Mouse (Mus musculus): ENCODE data around the gene Fam160b1. TPM values are rescaled to one million over a fixed set of nuclear protein-coding genes. Genes with fewer than 3 reads are reported as not detected.

Fam160b1 gene
- polyA plus RNA-seq, 1 experiment from 2014 or later: 14.9 TPM

DNA sequence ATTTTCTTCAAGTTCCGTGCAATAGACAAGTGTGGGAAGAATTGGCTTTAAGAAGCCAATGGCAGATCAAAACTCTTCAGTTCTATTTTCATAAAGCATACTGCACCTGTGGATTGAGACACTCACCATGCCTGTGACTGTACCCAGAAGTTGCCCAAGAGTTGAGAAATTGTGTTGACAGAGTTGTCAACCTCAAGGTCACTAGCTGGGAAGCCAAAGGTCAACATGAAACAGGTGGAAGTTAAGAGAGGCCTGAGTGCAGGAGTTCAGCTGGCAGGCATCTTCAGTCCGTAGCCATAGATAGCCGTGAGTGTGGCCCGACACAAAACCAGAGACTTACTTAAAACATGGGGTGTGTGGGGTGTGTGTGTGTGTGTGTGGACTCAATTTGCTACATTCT lies 6.7 kb downstream of the Fam160b1 start:
- Histone ChIP-seq H3K9me3 (ENCODE audit: low read length) (no peaks in the 10 kb centered on the region), H3K4me3 (ENCODE audit: low read depth, low read length) (no peak overlapping the region), H3K9ac (replicated peaks; ENCODE audit: low read depth) (no peak overlapping the region), H3K4me2 (replicated peaks; ENCODE audit: low read depth, low read length) (no peak overlapping the region), H3K27ac (ENCODE audit: low read length) (peak overlapping the region; percentile 39; the same call in 1 of the 2 replicates), H3K27me3 (replicated peaks; ENCODE audit: insufficient read depth, low read length) (no peaks in the 10 kb centered on the region), H3K4me1 (ENCODE audit: insufficient read depth, low read depth, low read length) (peaks cover 33% of the 10 kb centered on the region; the same call in 1 of the 2 replicates), H3K36me3 (ENCODE audit: insufficient read depth, low read length) (peaks cover 18% of the 10 kb centered on the region)
- TF ChIP-seq EP300 (IDR thresholded peaks at IDR 0.05): peak; percentile 63; the same call in 1 of the 2 replicates
- TF ChIP-seq CTCF (IDR thresholded peaks at IDR 0.05): no peak
- 49% methylated on average over 4 of the region's 4 CpGs for WGBS
- ATAC-seq (peak; percentile 67), DNase-seq (ENCODE audit: low spot score) (peak; percentile 66)

DNA sequence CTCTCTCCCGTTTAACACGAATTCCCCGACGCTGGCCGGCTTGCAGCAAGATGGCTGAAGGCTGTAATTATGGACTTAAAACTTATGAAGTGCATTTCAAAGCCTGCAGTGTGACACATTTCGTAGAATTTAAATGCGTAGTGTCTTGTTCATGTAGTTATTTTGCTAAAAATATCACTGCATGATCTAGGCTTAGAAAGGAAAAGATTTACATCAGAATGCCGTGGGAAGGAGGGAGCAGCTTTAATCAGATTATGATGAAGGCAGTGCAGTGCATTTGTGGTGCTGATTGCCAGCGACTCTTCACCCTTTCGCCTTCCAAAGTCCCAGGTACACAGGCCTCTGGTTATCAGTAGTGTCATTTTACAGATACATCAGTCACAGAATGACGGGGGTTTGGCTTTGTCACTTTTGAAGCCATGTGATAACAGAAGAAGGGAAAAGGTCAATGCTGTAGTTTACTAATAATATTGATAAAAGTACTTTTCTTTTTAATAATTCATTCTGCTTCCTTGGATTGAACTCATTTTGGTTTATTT lies 7.4 kb downstream of the Fam160b1 start:
- TF ChIP-seq EP300 (IDR thresholded peaks at IDR 0.05): no peak
- no peak for TF ChIP-seq CTCF (IDR thresholded peaks at IDR 0.05)
- H3K4me2 ChIP-seq (replicated peaks; ENCODE audit: low read depth, low read length): no peak overlapping the region
- H3K9ac ChIP-seq (replicated peaks; ENCODE audit: low read depth): no peak overlapping the region
- H3K4me1 ChIP-seq (ENCODE audit: insufficient read depth, low read depth, low read length): peaks cover 28% of the 10 kb centered on the region; the same call in 1 of the 2 replicates
- H3K9me3 ChIP-seq (ENCODE audit: low read length): no peaks in the 10 kb centered on the region
- H3K4me3 ChIP-seq (ENCODE audit: low read depth, low read length): no peak overlapping the region
- H3K27me3 ChIP-seq (replicated peaks; ENCODE audit: insufficient read depth, low read length): no peaks in the 10 kb centered on the region
- H3K27ac ChIP-seq (ENCODE audit: low read length): peak overlapping the region; percentile 39; the same call in 1 of the 2 replicates
- peaks cover 19% of the 10 kb centered on the region for H3K36me3 ChIP-seq (ENCODE audit: insufficient read depth, low read length)
- WGBS: 76% methylated on average over 11 of the region's 11 CpGs
- ATAC-seq: no peak
- no peak for DNase-seq (ENCODE audit: low spot score)

DNA sequence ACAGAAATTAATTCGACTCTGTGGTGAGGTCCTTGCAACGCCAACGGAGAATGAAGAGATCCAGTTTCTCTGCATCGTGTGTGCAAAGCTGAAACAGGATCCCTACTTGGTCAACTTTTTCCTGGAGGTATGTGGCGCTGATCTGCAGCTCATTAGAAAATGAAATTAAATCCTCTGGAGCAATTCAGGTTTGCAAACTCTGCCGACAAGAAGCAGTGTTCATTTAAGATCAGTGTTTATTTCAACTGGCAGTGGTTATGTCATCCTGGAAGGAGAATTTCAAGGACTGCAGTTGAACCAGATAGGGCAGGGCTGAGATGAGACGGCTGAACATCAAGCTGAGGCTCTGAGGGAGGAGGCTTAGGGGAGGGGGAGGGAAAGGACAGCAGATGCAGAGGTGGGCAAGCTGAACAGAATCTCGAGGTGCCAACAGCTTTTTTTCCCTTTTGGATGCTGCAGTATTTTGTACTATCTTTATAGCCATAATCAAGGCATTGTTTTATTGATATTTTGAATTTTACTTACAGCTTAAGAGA lies 12.9 kb downstream of the Fam160b1 start:
- Histone ChIP-seq H3K27ac (ENCODE audit: low read length) (no peak overlapping the region), H3K4me2 (replicated peaks; ENCODE audit: low read depth, low read length) (no peak overlapping the region), H3K4me1 (ENCODE audit: insufficient read depth, low read depth, low read length) (no peaks in the 10 kb centered on the region), H3K36me3 (ENCODE audit: insufficient read depth, low read length) (peaks cover 64% of the 10 kb centered on the region), H3K27me3 (replicated peaks; ENCODE audit: insufficient read depth, low read length) (no peaks in the 10 kb centered on the region), H3K9me3 (ENCODE audit: low read length) (no peaks in the 10 kb centered on the region), H3K4me3 (ENCODE audit: low read depth, low read length) (no peak overlapping the region), H3K9ac (replicated peaks; ENCODE audit: low read depth) (no peak overlapping the region)
- no peak for TF ChIP-seq CTCF (IDR thresholded peaks at IDR 0.05)
- 74% methylated on average over 8 of the region's 8 CpGs for WGBS
- ATAC-seq: no peak
- no peak for DNase-seq (ENCODE audit: low spot score)

DNA sequence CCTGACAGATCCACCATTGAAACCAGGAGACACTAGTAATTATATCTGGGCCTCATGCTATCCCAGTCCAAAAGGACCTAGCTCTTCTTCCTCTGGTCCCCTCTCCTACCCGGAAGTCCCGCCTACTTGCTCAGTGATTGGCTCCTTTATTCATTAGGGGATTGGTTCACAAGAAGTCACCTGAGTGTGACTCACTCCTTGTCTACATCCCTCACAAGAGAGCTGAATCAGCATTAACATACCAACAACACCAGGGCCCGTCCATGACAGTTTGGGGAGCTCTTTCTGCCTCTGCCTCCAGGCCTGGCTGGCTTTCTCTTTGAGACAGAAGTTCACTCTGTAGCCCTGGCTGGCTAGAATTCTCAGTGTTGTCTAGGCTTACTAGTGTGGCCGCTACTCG lies 14.7 kb downstream of the Fam160b1 start:
- H3K9me3 ChIP-seq (ENCODE audit: low read length): no peaks in the 10 kb centered on the region
- no peak overlapping the region for H3K27ac ChIP-seq (ENCODE audit: low read length)
- 78% methylated on average over 5 of the region's 5 CpGs for WGBS
- peaks cover 72% of the 10 kb centered on the region for H3K36me3 ChIP-seq (ENCODE audit: insufficient read depth, low read length)
- H3K4me1 ChIP-seq (ENCODE audit: insufficient read depth, low read depth, low read length): no peaks in the 10 kb centered on the region
- no peak overlapping the region for H3K4me3 ChIP-seq (ENCODE audit: low read depth, low read length)
- H3K9ac ChIP-seq (replicated peaks; ENCODE audit: low read depth): no peak overlapping the region
- TF ChIP-seq EP300 (IDR thresholded peaks at IDR 0.05) (no peak), CTCF (IDR thresholded peaks at IDR 0.05) (no peak)
- DNase-seq (ENCODE audit: low spot score): no peak
- no peaks in the 10 kb centered on the region for H3K27me3 ChIP-seq (replicated peaks; ENCODE audit: insufficient read depth, low read length)
- ATAC-seq: no peak
- no peak overlapping the region for H3K4me2 ChIP-seq (replicated peaks; ENCODE audit: low read depth, low read length)

DNA sequence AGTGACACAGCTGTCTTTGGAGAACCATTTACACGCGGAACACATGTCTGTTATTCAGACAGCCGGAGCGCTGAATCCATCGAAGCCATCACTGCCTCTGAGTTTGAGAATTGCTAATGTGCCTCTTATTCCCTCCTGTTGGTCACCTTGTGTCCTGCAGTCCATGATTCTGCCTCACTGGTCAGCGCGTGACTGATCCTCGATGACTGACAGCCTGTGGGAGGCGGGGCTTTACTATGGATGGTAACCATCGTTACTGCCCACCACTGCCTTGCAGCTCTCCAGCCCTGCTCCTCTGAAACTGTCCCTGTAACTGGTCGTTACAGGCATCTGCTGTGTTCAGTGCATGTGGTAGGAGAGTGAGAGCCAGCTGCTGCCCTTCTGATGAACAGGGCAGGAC lies 15.3 kb downstream of the Fam160b1 start:
- WGBS: 87% methylated on average over 11 of the region's 11 CpGs
- Histone ChIP-seq H3K27me3 (replicated peaks; ENCODE audit: insufficient read depth, low read length) (no peaks in the 10 kb centered on the region), H3K4me2 (replicated peaks; ENCODE audit: low read depth, low read length) (no peak overlapping the region), H3K9ac (replicated peaks; ENCODE audit: low read depth) (no peak overlapping the region), H3K4me3 (ENCODE audit: low read depth, low read length) (no peak overlapping the region), H3K9me3 (ENCODE audit: low read length) (no peaks in the 10 kb centered on the region), H3K4me1 (ENCODE audit: insufficient read depth, low read depth, low read length) (no peaks in the 10 kb centered on the region), H3K36me3 (ENCODE audit: insufficient read depth, low read length) (peaks cover 72% of the 10 kb centered on the region), H3K27ac (ENCODE audit: low read length) (no peak overlapping the region)
- no peak for ATAC-seq
- TF ChIP-seq EP300 (IDR thresholded peaks at IDR 0.05) (no peak), CTCF (IDR thresholded peaks at IDR 0.05) (no peak)
- no peak for DNase-seq (ENCODE audit: low spot score)

DNA sequence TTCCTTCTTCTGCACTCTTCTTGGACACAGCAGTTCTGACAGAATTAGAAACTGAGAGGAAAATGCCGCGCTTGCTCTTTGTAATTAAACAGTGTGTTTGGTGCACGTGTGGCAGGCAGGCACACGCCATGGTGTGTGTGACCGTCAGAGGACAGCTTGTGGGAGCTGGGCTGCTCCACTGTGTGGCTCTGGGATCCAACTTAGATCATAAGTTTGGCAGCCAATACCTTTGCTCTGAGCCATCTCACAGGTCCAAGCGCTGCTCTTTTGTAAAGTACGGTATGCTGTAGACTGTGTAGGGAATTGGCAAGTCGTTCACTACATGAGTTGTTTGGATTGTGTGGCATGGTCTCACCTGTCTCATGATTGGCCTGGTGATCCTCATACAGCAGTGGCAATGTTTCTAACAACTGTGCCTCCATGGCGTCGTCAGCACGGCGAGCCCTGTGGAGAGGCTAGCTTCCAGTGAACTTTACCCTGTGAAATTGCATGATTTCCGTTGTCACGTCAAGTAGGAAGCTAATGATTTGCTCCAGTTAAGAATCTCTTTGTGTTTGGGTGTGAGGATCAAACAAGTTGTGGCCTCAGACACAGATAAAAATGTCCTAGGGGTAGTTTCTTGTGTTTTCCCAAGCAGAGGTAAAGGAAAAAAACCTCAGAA lies 16.7 kb downstream of the Fam160b1 start:
- no peak overlapping the region for H3K27ac ChIP-seq (ENCODE audit: low read length)
- H3K27me3 ChIP-seq (replicated peaks; ENCODE audit: insufficient read depth, low read length): no peaks in the 10 kb centered on the region
- no peaks in the 10 kb centered on the region for H3K9me3 ChIP-seq (ENCODE audit: low read length)
- peaks cover 76% of the 10 kb centered on the region for H3K36me3 ChIP-seq (ENCODE audit: insufficient read depth, low read length)
- no peak overlapping the region for H3K4me3 ChIP-seq (ENCODE audit: low read depth, low read length)
- DNase-seq (ENCODE audit: low spot score) (no peak), ATAC-seq (no peak)
- no peak overlapping the region for H3K4me2 ChIP-seq (replicated peaks; ENCODE audit: low read depth, low read length)
- WGBS: 81% methylated on average over 14 of the region's 14 CpGs
- no peak overlapping the region for H3K9ac ChIP-seq (replicated peaks; ENCODE audit: low read depth)
- no peaks in the 10 kb centered on the region for H3K4me1 ChIP-seq (ENCODE audit: insufficient read depth, low read depth, low read length)
- no peak for TF ChIP-seq CTCF (IDR thresholded peaks at IDR 0.05)
- TF ChIP-seq EP300 (IDR thresholded peaks at IDR 0.05): no peak
